Mouse (Mus musculus) hindbrain, embryonic 13.5 days (tissue): Measurements from ENCODE around the gene Mgrn1. TPM values are rescaled to one million over a fixed set of nuclear protein-coding genes. Genes with fewer than 3 reads are reported as not detected.

Experiments
- ATAC-seq: fragments of 200-750 bp; cut with Nextera tagmentation; 2 replicates; pipeline ENCODE4 v1.8.0; 2017; ENCODE audit warnings: moderate TSS enrichment; ENCODE audit not compliant: low FRiP score
- H3K27ac ChIP-seq: fragments of 300-500 bp; sonication (generic); 2 replicates; pipeline ENCODE4 v1.5.1; 2015; ENCODE audit warnings: inconsistent platforms, mild to moderate bottlenecking, moderate library complexity
- H3K27me3 ChIP-seq: fragments of 300-500 bp; sonication (generic); 2 replicates; pipeline ENCODE4 v1.6.1; 2015; ENCODE audit warnings: mild to moderate bottlenecking, inconsistent platforms
- H3K36me3 ChIP-seq: fragments of 300-500 bp; sonication (generic); 2 replicates; pipeline ENCODE4 v1.6.1; 2015; ENCODE audit warnings: mild to moderate bottlenecking, inconsistent platforms
- H3K4me1 ChIP-seq: fragments of 300-500 bp; sonication (generic); replicated peaks from 2 replicates; pipeline ENCODE4 v1.6.1; 2015; ENCODE audit warnings: inconsistent platforms
- H3K4me2 ChIP-seq: fragments of 300-500 bp; sonication (generic); 2 replicates; pipeline ENCODE4 v1.6.1; 2015; ENCODE audit warnings: inconsistent platforms, mild to moderate bottlenecking, moderate library complexity
- H3K4me3 ChIP-seq: fragments of 300-500 bp; sonication (generic); 2 replicates; pipeline ENCODE4 v1.5.1; 2015; ENCODE audit warnings: mild to moderate bottlenecking, inconsistent platforms
- H3K9ac ChIP-seq: fragments of 300-500 bp; sonication (generic); 2 replicates; pipeline ENCODE4 v1.6.1; 2015; ENCODE audit warnings: mild to moderate bottlenecking, inconsistent platforms
- H3K9me3 ChIP-seq: fragments of 300-500 bp; sonication (generic); 2 replicates; pipeline ENCODE4 v1.6.1; 2016; ENCODE audit warnings: inconsistent platforms
- WGBS: fragments of 180-500 bp; shearing (Covaris S2); methylation state at CpG from one replicate; pipeline ENCODE4 v1.1.7; 2015; 5-methylcytosine and 5-hydroxymethylcytosine counted together
- polyA plus RNA-seq: library from polyadenylated mRNA; unstranded; fragments of >200 nt; fragmentation: Nextera tagmentation; extraction: Ambion mirVana; gene quantifications from 2 replicates; pipeline ENCODE4 v1.2.1, GENCODE M21; 2015

Gene Mgrn1
- polyA plus RNA-seq, 1 experiment from 2014 or later, result 107 TPM

- Histone ChIP-seq H3K4me1 (no peaks in the 10 kb centered on the region), H3K36me3 (peaks cover 16% of the 10 kb centered on the region), H3K4me3 (no peak overlapping the region), H3K9me3 (no peaks in the 10 kb centered on the region), H3K4me2 (no peak overlapping the region), H3K27ac (no peak overlapping the region), H3K27me3 (no peaks in the 10 kb centered on the region), H3K9ac (no peak overlapping the region)
- 80% methylated on average over 7 of the region's 7 CpGs for WGBS
- ATAC-seq, result no peak
These were observed 19.9 kb upstream of the Mgrn1 start for GRCm38 (mm10) chr16:4866101-4866695.

GRCm38 (mm10) chr16:4870490-4870889 is 15.6 kb upstream of the Mgrn1 start:
- Histone ChIP-seq H3K27ac (no peak overlapping the region), H3K4me2 (no peak overlapping the region), H3K9me3 (no peaks in the 10 kb centered on the region), H3K4me1 (peaks cover 5% of the 10 kb centered on the region; the same call in 1 of the 2 replicates), H3K36me3 (peaks cover 37% of the 10 kb centered on the region), H3K27me3 (no peaks in the 10 kb centered on the region), H3K9ac (no peak overlapping the region), H3K4me3 (no peak overlapping the region)
- ATAC-seq, result no peak
- 88% methylated on average over 5 of the region's 5 CpGs for WGBS

- Histone ChIP-seq H3K4me2 (no peak overlapping the region), H3K9ac (no peak overlapping the region), H3K4me3 (no peak overlapping the region), H3K36me3 (peaks cover 48% of the 10 kb centered on the region), H3K27me3 (no peaks in the 10 kb centered on the region), H3K9me3 (no peaks in the 10 kb centered on the region), H3K4me1 (peaks cover 19% of the 10 kb centered on the region), H3K27ac (no peak overlapping the region)
- no peak for ATAC-seq
- WGBS, result 77% methylated on average over 2 of the region's 2 CpGs
These were observed 14.1 kb upstream of the Mgrn1 start for GRCm38 (mm10) chr16:4871926-4872325.

- 82% methylated on average over 23 of the region's 23 CpGs for WGBS
- Histone ChIP-seq H3K4me1 (peaks cover 38% of the 10 kb centered on the region), H3K9ac (no peak overlapping the region), H3K27me3 (no peaks in the 10 kb centered on the region), H3K36me3 (peaks cover 36% of the 10 kb centered on the region), H3K4me2 (no peak overlapping the region), H3K27ac (peak overlapping the region; percentile 35; the same call in 1 of the 2 replicates), H3K9me3 (no peaks in the 10 kb centered on the region), H3K4me3 (no peak overlapping the region)
- ATAC-seq, result no peak
These were observed 10.6 kb upstream of the Mgrn1 start for GRCm38 (mm10) chr16:4875198-4876032.

GRCm38 (mm10) chr16:4876033-4876680 is 9.9 kb upstream of the Mgrn1 start:
- Histone ChIP-seq H3K27me3 (no peaks in the 10 kb centered on the region), H3K4me3 (no peak overlapping the region), H3K36me3 (peaks cover 32% of the 10 kb centered on the region), H3K27ac (peak overlapping the region; percentile 35; the same call in 1 of the 2 replicates), H3K4me1 (peaks cover 40% of the 10 kb centered on the region), H3K9me3 (no peaks in the 10 kb centered on the region), H3K9ac (no peak overlapping the region), H3K4me2 (no peak overlapping the region)
- WGBS, result 75% methylated on average over 8 of the region's 8 CpGs
- ATAC-seq, result no peak

- Histone ChIP-seq H3K27ac (no peak overlapping the region; the same call in 1 of the 2 replicates), H3K27me3 (no peaks in the 10 kb centered on the region), H3K4me1 (peaks cover 50% of the 10 kb centered on the region), H3K9me3 (no peaks in the 10 kb centered on the region), H3K36me3 (peaks cover 32% of the 10 kb centered on the region), H3K4me3 (0 out of 2 replicates have a peak overlapping the region, but pooled peaks have one; percentile 67), H3K4me2 (peak overlapping the region; percentile 89), H3K9ac (peak overlapping the region; percentile 88)
- ATAC-seq, result no peak
- WGBS, result 93% methylated on average over 4 of the region's 4 CpGs
These were observed 8.9 kb upstream of the Mgrn1 start for GRCm38 (mm10) chr16:4877195-4877594.

- Histone ChIP-seq H3K36me3 (peaks cover 32% of the 10 kb centered on the region), H3K9me3 (no peaks in the 10 kb centered on the region), H3K4me3 (peak overlapping the region; percentile 67), H3K9ac (peak overlapping the region; percentile 88), H3K27me3 (no peaks in the 10 kb centered on the region), H3K4me2 (peak overlapping the region; percentile 89), H3K27ac (peak overlapping the region; percentile 99; the same call in 1 of the 2 replicates), H3K4me1 (peaks cover 50% of the 10 kb centered on the region)
- WGBS, result 67% methylated on average over 3 of the region's 3 CpGs
- ATAC-seq, result no peak
These were observed 8.3 kb upstream of the Mgrn1 start for GRCm38 (mm10) chr16:4877701-4878100.

- H3K4me1 ChIP-seq, result peaks cover 50% of the 10 kb centered on the region
- 36% methylated on average over 5 of the region's 5 CpGs for WGBS
- ATAC-seq, result no peak
These were observed 7.7 kb upstream of the Mgrn1 start for GRCm38 (mm10) chr16:4878192-4878885.

GRCm38 (mm10) chr16:4879101-4879707 is 6.8 kb upstream of the Mgrn1 start:
- under 1% methylated on average over 52 of the region's 54 CpGs for WGBS
- Histone ChIP-seq H3K4me1 (peaks cover 50% of the 10 kb centered on the region), H3K27ac (peak overlapping the region; percentile 99), H3K36me3 (peaks cover 24% of the 10 kb centered on the region), H3K4me2 (peak overlapping the region; percentile 89), H3K9me3 (no peaks in the 10 kb centered on the region), H3K4me3 (peak overlapping the region; percentile 67), H3K27me3 (no peaks in the 10 kb centered on the region), H3K9ac (peak overlapping the region; percentile 88)
- ATAC-seq, result peak; percentile 36

More at GRCm38 (mm10) chr16:4878192-4878885, 7.7 kb upstream of the Mgrn1 start:
- Histone ChIP-seq H3K4me3 (peak overlapping the region; percentile 67), H3K9me3 (no peaks in the 10 kb centered on the region), H3K27ac (peak overlapping the region; percentile 99), H3K36me3 (peaks cover 31% of the 10 kb centered on the region), H3K4me2 (peak overlapping the region; percentile 89), H3K27me3 (no peaks in the 10 kb centered on the region), H3K9ac (peak overlapping the region; percentile 88)

GRCm38 (mm10) chr16:4879708-4880124 is 6.3 kb upstream of the Mgrn1 start:
- peak; percentile 74 for ATAC-seq
- H3K4me3 ChIP-seq, result peak overlapping the region; percentile 67
- H3K27me3 ChIP-seq, result no peaks in the 10 kb centered on the region
- H3K36me3 ChIP-seq, result peaks cover 19% of the 10 kb centered on the region
- under 1% methylated on average over 40 of the region's 40 CpGs for WGBS
- peaks cover 50% of the 10 kb centered on the region for H3K4me1 ChIP-seq
- no peaks in the 10 kb centered on the region for H3K9me3 ChIP-seq
- H3K27ac ChIP-seq, result peak overlapping the region; percentile 99
- H3K9ac ChIP-seq, result peak overlapping the region; percentile 88
- H3K4me2 ChIP-seq, result peak overlapping the region; percentile 89

- under 1% methylated on average over 48 of the region's 48 CpGs for WGBS
- Histone ChIP-seq H3K36me3 (peaks cover 13% of the 10 kb centered on the region), H3K4me1 (peaks cover 52% of the 10 kb centered on the region), H3K4me2 (peak within 1 kb of the TSS; percentile 89), H3K27me3 (no peaks in the 10 kb centered on the region), H3K9ac (peak within 1 kb of the TSS; percentile 89), H3K4me3 (peak within 1 kb of the TSS; percentile 67), H3K9me3 (no peaks in the 10 kb centered on the region), H3K27ac (peak within 1 kb of the TSS; percentile 99)
- peak; percentile 84 for ATAC-seq
These were observed 5.8 kb upstream of the Mgrn1 start, which contains the start of gene Ubald1 for GRCm38 (mm10) chr16:4880136-4880825. Ubald1 (minus strand) TSS chr16:4880315.
